Mouse (Mus musculus) T-cell, adult 2 months (primary cell): Measurements from ENCODE around the gene Wdr27.
"Not testable (repeated sequence)": the region's sequence is repeated elsewhere in the genome, so short reads cannot be mapped to it uniquely, and the experiment has no call there.

Experiments used
- DNase-seq: peaks from one replicate; pipeline ENCODE4 v3.0.0; 2022; ENCODE audit warnings: low spot score

The Wdr27 gene

DNA sequence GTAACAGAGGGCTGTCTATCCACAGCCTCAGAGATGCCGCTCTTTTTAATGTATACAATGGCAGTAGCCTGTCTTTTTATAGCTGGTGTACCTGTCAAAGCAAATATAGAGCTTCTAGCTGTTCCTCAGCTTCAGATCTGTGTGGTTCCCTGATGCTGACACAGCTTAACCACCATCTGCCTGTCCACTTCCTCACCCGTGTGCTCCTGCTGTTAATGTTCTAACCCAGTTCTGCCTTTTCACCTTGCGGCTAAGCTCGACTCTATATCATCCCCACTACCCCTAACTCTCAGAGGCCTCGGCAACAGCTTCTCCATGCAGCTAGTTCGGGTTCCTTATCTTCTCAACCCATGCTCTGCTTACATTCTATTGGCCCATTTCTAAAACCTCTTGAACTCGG lies 12.3 kb downstream of the Wdr27 start:
- DNase-seq = no peak

DNA sequence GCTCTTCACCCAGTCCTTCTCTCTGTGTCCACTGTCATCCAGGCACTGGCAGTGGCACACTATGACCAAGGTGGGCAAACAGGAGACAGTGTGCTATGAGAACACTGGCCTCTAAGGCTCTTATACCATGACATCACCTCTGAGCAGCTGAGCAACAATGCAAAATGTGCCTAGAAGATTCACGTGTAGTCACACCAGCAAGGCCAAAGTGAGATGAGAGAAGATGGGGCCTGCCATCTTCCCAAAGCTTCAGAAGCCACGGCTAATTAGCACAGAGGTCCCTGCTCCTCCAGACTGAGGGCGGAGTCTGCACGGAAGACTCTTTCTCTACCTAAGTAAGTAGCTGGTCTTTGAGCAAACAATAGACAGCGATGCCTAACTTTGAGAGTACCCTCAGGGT lies 14.3 kb downstream of the Wdr27 start:
- no peak for DNase-seq

DNA sequence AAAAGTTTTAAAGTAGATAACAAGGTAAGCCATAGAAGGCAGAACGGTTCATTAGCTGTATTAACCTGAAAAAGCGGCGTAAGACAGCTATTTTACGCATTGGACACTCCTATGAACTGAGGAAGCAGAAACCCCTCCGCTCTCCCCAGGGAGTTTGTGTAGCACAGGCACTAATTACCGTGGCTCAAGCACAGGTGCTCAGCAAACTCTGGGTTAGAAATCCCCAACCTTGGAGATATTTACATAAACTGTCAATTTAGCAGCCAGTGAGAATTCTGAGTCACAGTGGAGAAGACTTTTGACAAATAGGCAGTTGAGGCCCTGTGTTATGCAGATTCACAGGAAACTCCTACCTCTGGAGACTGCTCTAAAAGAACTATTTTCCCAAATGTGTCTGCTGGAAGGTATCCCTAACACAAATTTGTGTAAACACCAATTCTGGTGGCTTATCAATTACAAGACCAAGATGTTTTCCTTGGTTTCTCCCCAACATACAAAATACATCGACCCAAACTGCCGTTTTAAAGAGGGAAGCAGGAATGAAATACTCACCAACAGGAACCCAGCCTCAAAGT lies 15.2 kb downstream of the Wdr27 start:
- DNase-seq = no peak

DNA sequence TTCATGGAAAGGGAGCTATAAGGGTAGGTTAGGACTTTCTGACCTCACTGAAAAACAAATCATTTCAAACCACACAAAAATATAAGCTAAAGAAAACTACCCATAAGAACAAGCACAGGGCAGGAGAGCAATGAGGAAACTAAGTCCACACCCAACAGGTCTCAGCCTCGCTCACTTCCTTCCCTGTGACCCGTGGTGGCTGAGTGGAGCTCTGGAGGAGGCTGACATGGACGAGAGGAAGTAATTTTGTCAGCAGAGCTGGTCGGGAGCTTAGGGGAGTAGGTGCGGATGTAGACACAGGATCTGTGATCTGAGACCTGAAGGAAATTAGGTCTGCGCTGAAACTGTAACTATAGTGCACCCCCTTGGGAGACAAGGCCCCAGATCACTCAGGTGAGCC lies 21.4 kb downstream of the Wdr27 start:
- DNase-seq = no peak

DNA sequence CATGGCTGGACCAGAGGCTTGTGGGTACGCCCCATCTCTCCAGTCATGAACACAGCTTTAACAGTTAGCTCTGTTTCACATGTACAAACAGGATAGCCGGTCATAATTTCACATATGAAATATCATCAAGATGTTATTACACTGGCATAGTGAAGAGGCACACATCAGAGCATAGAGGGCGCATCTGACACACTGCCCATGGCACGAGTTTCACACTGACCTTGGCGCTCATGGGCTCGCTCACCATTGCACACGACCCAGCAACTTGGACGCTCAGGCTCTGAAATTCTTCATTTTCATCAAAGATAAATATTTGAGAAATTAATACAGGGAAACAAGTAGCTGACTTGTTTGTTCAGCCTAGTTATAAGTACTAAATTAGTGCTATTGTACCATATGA lies 25.1 kb downstream of the Wdr27 start:
- DNase-seq = no peak

DNA sequence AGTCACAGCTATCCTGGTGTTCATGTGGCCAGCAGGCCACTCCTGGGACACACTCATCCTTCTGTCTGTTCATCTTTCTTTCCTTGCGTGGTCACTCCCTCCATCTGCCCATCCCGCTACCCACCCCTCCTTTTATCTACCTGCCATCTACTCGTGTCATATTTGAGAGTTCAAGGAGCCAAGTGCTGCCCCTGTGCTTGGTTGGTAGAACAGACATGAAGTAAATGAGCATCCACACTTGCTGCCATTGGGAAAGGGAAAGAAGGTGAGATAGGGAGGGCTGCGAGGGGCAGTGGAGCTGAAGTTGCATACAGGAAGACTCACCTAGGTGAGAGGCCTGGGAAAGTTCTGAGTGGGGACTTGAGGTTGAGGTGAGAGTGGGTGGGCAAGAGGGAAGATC lies 28.6 kb downstream of the Wdr27 start:
- DNase-seq = no peak

DNA sequence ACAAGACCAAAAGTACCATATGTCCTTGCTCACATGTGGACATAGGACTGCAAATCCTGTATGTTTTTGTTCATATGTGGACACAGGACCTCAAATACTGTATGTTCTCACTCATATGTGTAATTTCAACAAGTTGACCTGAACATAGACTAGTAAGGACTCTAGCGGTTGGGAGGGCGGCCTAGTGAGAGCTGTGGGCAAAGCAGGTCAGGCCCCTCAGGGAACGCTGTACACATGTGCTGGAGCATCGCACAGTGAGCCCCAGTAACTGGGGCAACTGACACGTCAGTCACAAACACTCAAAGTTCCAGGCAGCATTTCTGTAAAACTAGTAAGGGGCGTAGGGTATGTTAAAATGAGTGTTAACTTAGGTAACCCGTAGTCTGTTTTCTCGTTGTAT lies 30.0 kb downstream of the Wdr27 start:
- no peak for DNase-seq

DNA sequence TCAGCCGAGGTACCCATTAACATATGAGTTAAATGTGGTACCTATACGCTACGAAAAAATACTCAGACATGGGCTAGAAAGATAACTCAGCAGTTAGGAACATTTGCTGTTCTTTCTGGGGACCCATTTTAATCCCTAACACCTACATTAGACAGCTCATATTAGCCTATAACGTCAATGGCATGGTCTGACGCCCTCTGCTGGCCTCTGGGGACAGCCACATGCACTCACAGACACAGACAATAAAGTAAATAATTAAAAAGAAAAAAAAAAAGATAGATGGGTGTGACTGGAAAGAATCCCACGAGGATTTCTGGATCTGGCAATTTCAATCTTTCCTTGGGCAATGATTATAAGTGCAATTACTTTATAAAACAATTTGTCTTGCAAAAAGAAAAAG lies 30.5 kb downstream of the Wdr27 start:
- DNase-seq = no peak

DNA sequence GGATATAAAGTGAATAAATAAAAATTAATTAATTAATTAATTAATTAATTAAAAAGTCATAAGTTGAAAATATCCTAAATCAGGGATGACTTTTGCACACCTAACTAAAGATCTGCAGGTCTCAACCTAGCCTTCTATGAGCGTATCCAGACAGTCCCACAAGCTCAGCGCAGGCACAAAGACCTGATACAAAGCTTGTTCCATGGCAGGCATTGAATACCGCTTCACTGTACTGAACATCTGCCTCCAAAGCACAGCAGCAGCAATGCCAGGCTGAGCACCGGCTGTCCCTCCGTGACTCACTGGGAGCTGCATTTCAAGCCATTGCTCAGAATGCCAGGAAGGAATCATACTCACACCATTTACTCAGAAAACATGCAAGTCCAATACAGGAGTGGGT lies 32.2 kb downstream of the Wdr27 start:
- no peak for DNase-seq

DNA sequence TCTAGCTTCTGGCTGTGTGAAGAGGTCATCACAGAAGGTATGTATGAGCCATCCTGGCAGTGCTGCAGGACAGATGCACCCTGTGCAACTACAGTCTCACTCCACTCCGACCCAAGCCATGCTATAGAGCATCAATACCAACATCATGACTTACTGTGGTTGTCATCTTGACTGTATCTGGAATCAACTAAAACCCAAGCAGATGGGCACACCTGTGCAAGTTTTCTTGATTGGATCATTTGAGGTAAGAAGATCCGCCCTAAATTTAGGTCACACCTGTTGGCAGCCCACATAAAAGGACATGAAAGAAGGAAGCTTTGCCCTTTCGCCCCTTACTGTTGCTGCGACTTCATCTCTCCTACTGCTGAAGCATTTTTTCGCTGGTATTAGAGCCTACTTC lies 33.6 kb downstream of the Wdr27 start:
- no peak for DNase-seq

DNA sequence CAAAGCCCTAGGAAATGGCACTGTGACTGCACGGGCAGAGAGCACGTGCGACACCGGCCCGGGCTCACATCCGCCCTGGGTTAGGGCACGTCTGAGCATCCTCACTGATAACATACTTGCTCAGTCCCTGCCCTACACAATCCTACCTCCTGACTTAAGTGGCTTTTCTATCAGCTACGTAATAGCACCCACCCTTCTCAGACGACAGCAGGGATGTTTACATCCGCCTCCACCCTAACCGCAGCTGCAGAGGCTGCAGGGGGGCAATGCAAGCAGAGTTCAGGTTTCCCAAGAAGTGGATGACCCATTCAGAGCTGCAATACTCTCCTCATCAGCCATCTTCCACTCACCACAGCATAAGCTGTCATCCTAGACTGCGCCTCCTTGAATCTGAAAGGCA lies 35.8 kb downstream of the Wdr27 start:
- DNase-seq = peak; percentile 44

DNA sequence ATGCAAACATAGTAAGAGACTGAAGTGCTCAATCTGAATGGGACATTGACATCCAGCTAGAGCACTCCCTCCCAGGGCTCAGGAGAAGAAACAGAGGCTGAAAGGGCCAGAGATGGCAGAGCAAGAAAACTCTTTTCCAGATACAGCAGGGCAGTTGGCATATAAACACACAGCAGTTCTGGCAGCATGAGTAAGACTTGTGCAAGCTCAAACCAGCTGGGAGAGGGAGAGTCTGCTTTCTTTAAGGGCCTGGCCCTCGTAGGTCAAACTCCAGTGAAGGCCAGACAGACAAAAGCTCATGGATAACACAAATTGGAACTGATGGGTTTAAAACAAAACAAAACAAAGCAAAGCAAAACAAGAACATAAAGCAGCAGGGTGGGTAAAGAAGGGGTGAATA lies 36.3 kb downstream of the Wdr27 start:
- no peak for DNase-seq

DNA sequence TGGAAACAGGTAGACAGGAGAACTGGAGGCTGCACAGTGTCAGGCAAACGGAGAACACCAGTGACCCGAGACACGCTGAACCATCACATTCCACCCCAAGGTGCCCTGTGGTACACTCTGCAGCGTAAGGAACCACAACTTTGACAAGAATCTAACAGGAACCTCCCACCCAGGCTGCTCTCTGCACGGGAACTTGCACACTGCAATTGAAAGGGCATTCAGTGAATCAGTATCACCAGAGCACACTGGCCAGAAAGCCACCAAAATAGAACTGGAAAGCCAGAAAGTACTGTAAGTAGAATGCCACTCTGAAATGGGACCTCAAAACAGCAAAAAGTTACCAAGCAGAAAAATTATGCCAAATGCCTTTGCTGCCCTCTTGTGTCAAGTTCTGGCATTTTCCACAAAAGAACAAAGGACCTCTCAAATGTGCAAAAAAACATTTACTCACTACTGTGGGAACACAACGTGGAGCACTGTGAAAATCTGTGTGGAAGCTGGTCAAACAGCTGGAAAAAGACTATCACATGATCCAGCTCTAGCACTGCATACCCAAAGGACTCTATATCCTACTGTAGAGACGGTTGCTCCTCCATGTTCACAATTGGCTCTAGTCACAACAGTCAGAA lies 38.2 kb downstream of the Wdr27 start:
- DNase-seq = peak; percentile 57

DNA sequence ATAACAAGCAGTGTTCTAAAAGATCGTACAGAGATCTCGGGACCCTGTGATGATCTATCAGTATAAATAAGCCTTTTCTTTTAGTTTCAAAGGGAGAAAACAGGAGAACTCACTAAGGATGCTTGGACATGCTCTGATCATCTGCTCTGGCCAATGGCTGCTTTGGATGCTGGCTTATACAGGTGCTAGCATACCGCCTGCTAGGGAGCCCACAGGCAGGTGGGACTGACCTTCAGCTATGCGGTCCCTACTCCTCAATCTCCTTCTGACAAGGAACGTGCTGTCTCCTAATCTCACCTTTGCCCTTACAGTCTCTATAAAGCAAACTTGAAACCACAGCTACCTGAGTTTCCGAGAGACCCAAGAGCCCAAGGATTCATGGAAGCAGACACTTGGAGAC lies 38.8 kb downstream of the Wdr27 start:
- DNase-seq = no peak

DNA sequence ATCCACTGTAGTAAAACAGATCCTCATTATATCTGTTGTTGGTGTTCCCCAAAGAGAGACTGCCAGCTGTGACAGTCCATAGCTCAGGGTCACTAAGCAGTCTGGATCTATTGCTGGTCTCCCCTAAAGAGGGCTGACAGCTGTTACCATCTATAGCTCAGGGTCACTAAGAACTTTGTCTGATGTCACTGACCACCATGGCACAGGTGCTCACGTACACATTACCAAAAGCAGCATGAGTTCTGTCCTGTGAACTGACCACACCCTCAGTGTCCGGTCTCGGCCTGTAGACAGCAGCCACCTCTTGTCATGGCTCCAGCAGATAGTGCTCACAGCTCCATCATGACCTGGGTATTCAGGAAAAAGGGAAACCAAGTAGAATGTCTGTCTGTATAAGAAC lies 39.7 kb downstream of the Wdr27 start:
- no peak for DNase-seq

DNA sequence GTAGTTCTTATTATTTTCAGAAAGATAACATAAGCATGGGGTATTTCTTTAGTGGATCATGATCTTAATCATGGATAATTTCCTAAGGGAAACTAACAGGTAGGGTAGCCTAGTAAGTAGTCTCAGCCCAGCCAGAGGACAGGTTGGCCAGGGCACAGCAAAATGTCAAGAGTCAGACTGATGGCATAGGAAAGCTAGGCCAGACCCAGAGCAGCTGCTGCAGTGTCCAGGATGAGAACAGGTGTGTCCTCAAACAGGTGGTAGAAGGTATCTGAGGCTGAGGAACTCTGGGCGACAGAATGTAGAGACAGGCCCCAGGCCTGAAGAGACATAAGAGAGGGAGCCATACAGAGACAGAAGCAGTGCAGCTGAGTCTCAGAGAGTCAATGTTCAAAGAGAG lies 44.0 kb downstream of the Wdr27 start:
- DNase-seq = no peak

DNA sequence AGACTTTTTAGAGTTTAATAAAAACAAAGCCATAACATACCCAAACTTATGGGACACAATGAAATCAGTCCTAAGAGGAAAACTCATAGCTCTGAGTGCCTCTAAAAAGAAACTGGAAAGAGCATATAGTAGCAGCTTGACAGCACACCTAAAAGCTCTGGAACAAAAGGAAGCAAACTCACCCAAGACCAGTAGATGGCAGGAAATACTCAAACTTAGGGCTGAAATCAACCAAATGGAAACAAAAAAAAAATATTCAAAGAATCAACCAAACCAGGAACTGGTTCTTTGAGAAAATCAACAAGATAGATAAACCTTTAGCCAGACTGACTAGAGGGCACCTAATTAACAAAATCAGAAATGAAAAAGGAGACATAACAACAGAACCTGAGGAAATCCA lies 47.9 kb downstream of the Wdr27 start:
- DNase-seq = not testable (repeated sequence)

DNA sequence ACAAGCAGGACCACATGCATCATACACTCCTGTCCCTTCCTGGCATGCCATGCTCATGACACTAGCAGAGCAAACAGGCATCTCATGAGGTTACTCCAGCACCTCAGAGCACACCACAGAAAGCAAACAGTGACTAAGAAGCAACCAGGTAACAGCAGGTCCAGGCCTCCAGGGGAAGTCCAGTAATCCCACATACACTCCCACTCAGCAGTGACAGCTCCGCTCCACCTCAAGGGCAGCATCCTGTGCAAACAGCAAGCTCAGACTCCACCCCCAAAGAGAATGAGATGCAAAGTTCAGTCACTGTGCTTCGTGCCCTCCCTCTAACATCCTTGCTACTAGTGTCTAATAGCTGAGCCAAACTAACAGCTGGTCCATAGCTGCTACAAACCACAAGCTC lies 56.0 kb downstream of the Wdr27 start:
- DNase-seq = no peak

DNA sequence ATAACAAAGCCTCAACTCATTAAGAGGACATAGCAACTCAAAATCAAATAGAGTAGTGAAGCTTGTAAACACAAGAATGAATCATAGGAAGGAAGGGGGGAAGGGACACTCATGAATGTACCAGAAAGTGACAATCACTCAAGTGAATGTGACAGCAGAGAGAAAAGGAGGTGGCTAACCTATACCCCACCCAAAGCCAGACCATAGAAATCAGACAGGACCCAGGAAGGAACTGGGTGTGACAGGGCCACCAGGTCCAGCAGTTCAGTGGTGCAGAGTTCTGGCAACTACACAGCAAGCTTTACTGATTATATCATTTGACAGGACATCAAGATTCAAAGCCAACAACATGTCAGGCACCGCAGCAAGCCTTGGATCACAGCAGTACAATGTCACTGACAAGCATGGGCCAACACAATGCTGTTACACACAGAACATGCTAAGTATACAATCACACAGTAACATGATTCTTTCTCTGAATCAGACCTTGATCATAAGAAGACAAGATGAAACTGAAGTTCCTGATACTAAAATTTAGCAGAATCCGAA lies 68.2 kb downstream of the Wdr27 start:
- DNase-seq = no peak

DNA sequence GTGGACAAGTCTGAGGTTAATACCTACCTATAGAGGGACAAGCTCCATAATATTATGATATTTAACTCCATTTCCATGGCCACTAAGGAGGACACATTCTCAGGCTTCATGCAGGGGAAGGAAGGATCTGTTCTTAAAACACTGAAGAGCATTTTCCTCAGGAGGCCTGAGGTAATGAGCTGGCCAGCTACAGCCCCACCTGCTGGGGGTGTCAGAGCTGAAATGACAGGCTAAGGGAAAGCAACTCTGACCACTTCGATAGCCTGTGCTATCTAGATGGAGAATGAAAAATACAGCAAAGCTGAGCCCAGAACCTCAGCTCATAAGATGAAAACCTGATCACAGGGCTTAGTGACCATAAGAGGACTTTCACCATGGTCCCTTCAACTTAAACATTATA lies 82.7 kb downstream of the Wdr27 start:
- DNase-seq = no peak

DNA sequence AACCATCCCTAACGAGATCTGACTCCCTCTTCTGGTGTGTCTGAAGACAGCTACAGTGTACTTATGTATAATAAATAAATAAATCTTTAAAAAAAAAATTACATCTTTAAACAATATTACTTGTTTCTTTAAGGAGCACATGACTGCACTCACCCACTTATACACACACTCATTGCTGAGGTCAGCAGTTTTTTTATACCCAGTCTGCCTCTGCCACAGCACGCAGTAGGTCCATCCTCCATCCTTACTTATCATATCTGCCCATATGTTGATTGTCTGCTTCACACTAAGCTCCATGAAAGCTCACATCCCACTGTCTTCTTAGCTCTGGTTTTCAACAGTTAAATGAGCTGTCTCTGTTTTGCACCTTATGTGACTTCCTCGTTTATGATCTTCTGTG lies 95.2 kb downstream of the Wdr27 start:
- DNase-seq = no peak

DNA sequence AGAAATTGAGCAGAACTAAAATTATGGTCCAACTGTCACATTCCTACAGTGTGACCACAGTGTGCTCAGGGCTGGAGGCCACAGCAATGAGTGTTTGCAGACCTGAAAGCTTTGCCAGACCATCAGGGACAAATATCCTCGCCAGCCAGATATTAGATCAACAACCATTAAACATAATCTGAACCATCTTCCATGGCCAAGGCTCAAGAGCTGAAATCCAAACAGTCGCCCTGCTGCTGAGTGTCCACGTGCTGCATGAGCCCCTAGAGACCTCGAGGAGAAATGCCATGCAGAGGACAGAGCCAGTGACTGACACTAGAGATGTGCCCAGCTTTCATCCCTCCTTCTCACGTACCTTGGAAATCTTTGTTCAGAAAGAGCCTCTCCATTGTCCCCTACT lies 96.1 kb downstream of the Wdr27 start:
- DNase-seq = no peak

DNA sequence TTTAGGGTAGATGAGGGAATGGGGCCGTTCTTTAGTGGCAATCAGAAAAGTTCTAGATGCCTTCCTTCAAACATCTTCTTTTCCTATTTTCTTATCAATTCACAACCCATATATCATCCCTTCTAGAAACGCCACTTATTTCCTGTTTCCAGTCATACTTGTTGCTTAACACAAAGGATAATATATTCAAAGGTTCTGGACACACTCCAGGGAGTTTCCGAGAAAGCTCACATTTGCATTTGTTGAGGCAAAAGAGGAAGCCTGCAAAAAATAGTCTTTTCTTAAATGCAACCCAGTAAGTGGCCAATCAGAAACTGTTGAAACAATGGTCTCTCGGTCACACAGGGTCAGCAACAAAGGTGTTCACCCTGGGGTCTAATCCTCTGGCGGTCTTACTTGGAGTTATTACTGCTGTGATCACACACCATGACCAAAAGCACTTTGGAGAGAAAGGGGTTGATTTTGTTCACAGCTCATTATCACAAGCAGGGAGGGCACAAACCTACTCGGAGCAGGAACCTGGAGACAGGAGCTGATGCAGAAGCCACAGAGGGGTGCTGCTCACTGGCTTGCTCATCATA lies 116.2 kb downstream of the Wdr27 start:
- DNase-seq = no peak

DNA sequence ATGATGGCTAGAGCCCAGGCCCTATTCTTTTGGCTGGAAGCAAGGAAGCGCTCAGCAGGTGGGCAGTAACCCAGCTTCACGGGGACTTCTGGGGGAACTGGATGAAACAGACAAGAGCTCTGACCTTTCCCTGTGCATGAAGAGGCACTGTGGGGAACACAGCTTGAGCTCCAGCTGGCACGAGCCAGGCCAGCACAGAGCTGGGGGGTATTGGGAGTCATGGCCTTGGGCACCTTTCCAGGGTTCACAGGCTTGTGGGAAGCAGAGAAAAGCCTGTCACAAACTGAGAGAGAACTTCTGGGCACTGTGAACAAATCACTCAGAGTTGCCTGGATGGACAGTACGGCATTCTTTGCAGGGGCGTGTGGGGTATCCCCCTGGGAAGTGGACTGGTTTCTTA lies 118.0 kb downstream of the Wdr27 start:
- DNase-seq = no peak
